In the genomic region with DNA sequence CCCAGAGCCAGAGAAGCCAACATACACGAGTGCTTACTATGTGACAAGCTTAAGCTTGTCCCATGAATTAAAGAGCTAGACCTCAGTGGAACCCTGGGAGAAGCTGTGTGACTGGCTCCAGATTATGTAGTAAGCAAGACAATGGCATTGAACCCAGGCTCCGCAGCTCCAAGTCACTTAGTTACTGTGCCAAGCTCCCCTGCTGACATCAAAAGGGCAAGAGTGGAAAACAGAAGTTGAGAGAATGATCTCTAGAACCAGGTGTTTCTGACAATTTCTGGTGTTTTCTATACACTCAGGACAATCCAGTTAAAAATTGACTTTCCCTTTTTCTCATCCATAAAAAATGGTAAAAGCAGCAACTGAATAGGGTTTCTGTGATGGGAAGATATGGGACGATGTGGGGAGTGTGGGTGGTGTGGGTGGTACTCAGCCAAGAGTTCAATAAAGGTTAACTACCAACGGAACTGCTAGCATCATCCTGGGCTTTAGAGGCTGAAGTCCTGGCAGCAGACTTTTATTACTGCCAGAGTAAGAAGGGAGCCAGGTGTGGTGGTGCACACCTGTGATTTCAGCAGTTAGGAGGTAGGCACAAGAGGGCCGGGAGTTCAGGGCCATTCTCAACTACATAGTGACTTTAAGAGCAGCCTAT, we compare ENCODE assay signal across 14 mouse cellular contexts.
"Had no signal": no experiment of that assay in that cellular context is flagged by ENCODE, and none has a peak within 500 bp of the region (broad histone marks: within the 10 kb centered on the region; RNA-seq: fewer than 3 reads in every experiment).

No protein-coding gene starts in this region.

- DNase-seq: liver; liver, postnatal 0 days; lung, embryonic 14.5 days; lung, postnatal 36 days; midbrain, embryonic 14.5 days; thymus, postnatal 25 days had no signal

- H3K36me3 ChIP-seq: limb, embryonic 10.5 days; limb, embryonic 13.5 days; stomach, embryonic 15.5 days had no signal

- H3K9me3 ChIP-seq: limb, embryonic 10.5 days; limb, embryonic 13.5 days; stomach, embryonic 15.5 days had no signal

- H3K4me3 ChIP-seq: limb, embryonic 10.5 days; limb, embryonic 13.5 days; megakaryocyte, embryonic 14.5 days; stomach, embryonic 15.5 days had no signal

- H3K27ac ChIP-seq: limb, embryonic 10.5 days; limb, embryonic 13.5 days; liver, embryonic 14.5 days; stomach, embryonic 15.5 days had no signal

- H3K4me2 ChIP-seq: limb, embryonic 13.5 days; lung, embryonic 14.5 days; midbrain, embryonic 11.5 days; stomach, embryonic 15.5 days had no signal

- H3K9ac ChIP-seq: limb, embryonic 13.5 days; liver, embryonic 14.5 days; liver, postnatal 0 days; lung, embryonic 14.5 days; stomach, embryonic 15.5 days had no signal

- H3K4me1 ChIP-seq: limb, embryonic 10.5 days; stomach, embryonic 15.5 days had no signal

- H3K27me3 ChIP-seq: limb, embryonic 13.5 days; stomach, embryonic 15.5 days had no signal

- ATAC-seq: hindbrain, embryonic 16.5 days; liver, postnatal 0 days; lung, postnatal 0 days had no signal
